9 mouse cellular contexts compared by ENCODE assay signal in the genomic region with DNA sequence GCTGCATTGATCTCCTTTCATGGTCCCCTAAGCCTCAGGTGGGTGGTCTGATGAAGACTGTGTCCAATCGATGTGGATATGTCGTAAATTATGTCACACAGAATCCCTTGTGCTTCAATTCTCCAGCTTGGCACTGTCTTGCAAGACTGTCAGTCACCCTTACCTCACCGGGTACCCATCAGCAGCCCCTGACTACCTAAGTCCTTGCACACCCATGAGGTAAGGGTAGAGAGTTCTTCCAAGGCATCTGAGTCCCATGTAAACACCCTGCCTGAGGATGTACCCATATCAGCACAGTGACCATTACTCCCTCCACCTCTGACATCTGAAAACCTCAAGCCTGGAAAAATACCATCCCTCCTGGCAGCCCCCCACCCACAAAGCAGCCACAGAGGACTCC. TPM values are rescaled to one million over a fixed set of nuclear protein-coding genes. Genes with fewer than 3 reads are reported as not detected.
DNase-seq lines count a peak whose midpoint lies in the region; ATAC-seq and TF ChIP-seq lines count a peak whose summit lies in the region.
"Had no signal": no experiment of that assay in that cellular context is flagged by ENCODE, and none has a peak within 500 bp of the region (broad histone marks: within the 10 kb centered on the region; RNA-seq: fewer than 3 reads in every experiment).

No protein-coding gene starts in this region.

- H3K9me3 ChIP-seq in lung, postnatal 0 days (ENCODE audit: low read length): no peaks in the 10 kb centered on the region
- H3K9me3 ChIP-seq in limb, embryonic 14.5 days (ENCODE audit: control insufficient read depth, low read length): no peaks in the 10 kb centered on the region
- no peaks in the 10 kb centered on the region for H3K9me3 ChIP-seq in stomach, embryonic 15.5 days

- ATAC-seq in lung, postnatal 0 days: no peak
- ATAC-seq in limb, embryonic 14.5 days (ENCODE audit: low FRiP score, low read depth): no peak
- no peak for ATAC-seq in stomach, embryonic 15.5 days (ENCODE audit: insufficient read depth, low FRiP score, low read depth)

- H3K4me3 ChIP-seq in lung, postnatal 0 days (ENCODE audit: low read depth, low read length): peak overlapping the region; percentile 53
- H3K4me3 ChIP-seq in lung, adult 2 months (replicated peaks; ENCODE audit: extremely low read depth, low read depth, low read length): no peak overlapping the region
- peak overlapping the region; percentile 63 for H3K4me3 ChIP-seq in limb, embryonic 14.5 days (replicated peaks; ENCODE audit: low read length)
- H3K4me3 ChIP-seq in stomach, embryonic 15.5 days (replicated peaks): peak overlapping the region; percentile 59

- H3K27ac ChIP-seq in lung, postnatal 0 days (ENCODE audit: low read length): no peak overlapping the region
- no peak overlapping the region for H3K27ac ChIP-seq in limb, embryonic 14.5 days (replicated peaks; ENCODE audit: low read depth, low read length)
- no peak overlapping the region for H3K27ac ChIP-seq in stomach, embryonic 15.5 days

- H3K4me1 ChIP-seq in lung, postnatal 0 days (ENCODE audit: insufficient read depth, low read depth, low read length): peaks cover 23% of the 10 kb centered on the region; the same call in 1 of the 2 replicates
- H3K4me1 ChIP-seq in lung, adult 2 months (ENCODE audit: control insufficient read depth, insufficient read depth, low read length): no peaks in the 10 kb centered on the region; the same call in 1 of the 2 replicates
- H3K4me1 ChIP-seq in limb, embryonic 14.5 days (ENCODE audit: control insufficient read depth, insufficient read depth, low read length): peaks cover 25% of the 10 kb centered on the region
- H3K4me1 ChIP-seq in stomach, embryonic 15.5 days: peaks cover 39% of the 10 kb centered on the region

- no peak for TF ChIP-seq EP300 in lung, postnatal 0 days (IDR thresholded peaks at IDR 0.05)

- TF ChIP-seq CTCF in lung, postnatal 0 days (IDR thresholded peaks at IDR 0.05): no peak
- TF ChIP-seq CTCF in lung, adult 2 months (IDR thresholded peaks at IDR 0.05; ENCODE audit: insufficient read depth, low read length): no peak

- peak; percentile 20 for DNase-seq in embryo, embryonic 10.5 days (ENCODE audit: low spot score)
- no peak for DNase-seq in embryo, embryonic 10 days (ENCODE audit: low spot score)
- no peak for DNase-seq in lung, postnatal 0 days (ENCODE audit: low spot score)
- no peak for DNase-seq in lung, adult 2 months
- DNase-seq in limb, embryonic 14.5 days (ENCODE audit: low spot score): no peak
- no peak for DNase-seq in left cerebral cortex, adult 11 months (ENCODE audit: low spot score)
- DNase-seq in layer of hippocampus, adult 11-12 months (ENCODE audit: low spot score): no peak
- DNase-seq: lung, postnatal 36 days had no signal

- no peak overlapping the region for H3K9ac ChIP-seq in lung, postnatal 0 days (replicated peaks; ENCODE audit: low read depth)
- peak overlapping the region; percentile 70; the same call in 1 of the 2 replicates for H3K9ac ChIP-seq in limb, embryonic 14.5 days (ENCODE audit: low read depth, low read length, severe bottlenecking)
- no peak overlapping the region for H3K9ac ChIP-seq in stomach, embryonic 15.5 days

- H3K4me2 ChIP-seq in lung, postnatal 0 days (replicated peaks; ENCODE audit: low read depth, low read length): peak overlapping the region; percentile 96
- peak overlapping the region; percentile 100 for H3K4me2 ChIP-seq in limb, embryonic 14.5 days (replicated peaks; ENCODE audit: low read depth, low read length, severe bottlenecking)
- peak overlapping the region; percentile 91 for H3K4me2 ChIP-seq in stomach, embryonic 15.5 days

- no peaks in the 10 kb centered on the region for H3K36me3 ChIP-seq in lung, postnatal 0 days (ENCODE audit: insufficient read depth, low read length)
- H3K36me3 ChIP-seq in limb, embryonic 14.5 days (ENCODE audit: control insufficient read depth, insufficient read depth, low read length): 0 out of 2 replicates have a peak, but pooled peaks cover 6% of the 10 kb centered on the region
- no peaks in the 10 kb centered on the region for H3K36me3 ChIP-seq in stomach, embryonic 15.5 days

- 62% methylated on average over 3 of the region's 3 CpGs for WGBS in lung, postnatal 0 days
- 66% methylated on average over 3 of the region's 3 CpGs for WGBS in lung, adult 2 months
- WGBS in limb, embryonic 14.5 days: 61% methylated on average over 3 of the region's 3 CpGs
- 60% methylated on average over 3 of the region's 3 CpGs for WGBS in stomach, embryonic 15.5 days

- 0 out of 2 replicates have a peak, but pooled peaks cover 4% of the 10 kb centered on the region for H3K27me3 ChIP-seq in lung, postnatal 0 days (replicated peaks; ENCODE audit: insufficient read depth, low read length)
- no peaks in the 10 kb centered on the region; the same call in 1 of the 2 replicates for H3K27me3 ChIP-seq in limb, embryonic 14.5 days (ENCODE audit: control insufficient read depth, insufficient read depth, low read length)
- peaks cover 10% of the 10 kb centered on the region; the same call in 1 of the 2 replicates for H3K27me3 ChIP-seq in stomach, embryonic 15.5 days (replicated peaks)

- no peak for TF ChIP-seq POLR2A in lung, adult 2 months (IDR thresholded peaks at IDR 0.05; ENCODE audit: borderline replicate concordance, extremely low read depth, low read depth, low read length)
- no peak for TF ChIP-seq POLR2A in limb, embryonic 14.5 days (IDR thresholded peaks at IDR 0.05; ENCODE audit: borderline replicate concordance, extremely low read depth, insufficient read depth, insufficient read length)

RNA-seq across cellular contexts. Expression of a gene that starts 1.4 kb away (rescaled TPM):
- 7.5 and 8.1 TPM in 2 replicates for polyA plus RNA-seq in lung, postnatal 0 days (2015; fragmentation: Nextera tagmentation; extraction: Ambion mirVana)
- polyA plus RNA-seq in lung, adult 2 months (2012; rRNA removed): 8.4 and 15.9 TPM in 2 replicates
- 17.9 and 20.6 TPM in 2 replicates for polyA plus RNA-seq in limb, embryonic 14.5 days (2012; rRNA removed)
- 9.1 and 10.4 TPM in 2 replicates for polyA plus RNA-seq in limb, embryonic 14.5 days (2014; fragmentation: Nextera tagmentation; extraction: Ambion mirVana)
- 7.5 and 7.7 TPM in 2 replicates for polyA plus RNA-seq in stomach, embryonic 15.5 days (2015; fragmentation: Nextera tagmentation; extraction: Ambion mirVana)

RNA-seq across cellular contexts. Expression of a gene that starts 13.4 kb away (rescaled TPM):
- polyA plus RNA-seq in lung, postnatal 0 days (2015; fragmentation: Nextera tagmentation; extraction: Ambion mirVana): not detected in 2 replicates
- polyA plus RNA-seq in lung, adult 2 months (2012; rRNA removed): not detected in 2 replicates
- polyA plus RNA-seq in limb, embryonic 14.5 days (2012; rRNA removed): 0.05 TPM in 1 of 2 replicates, not detected in the other
- polyA plus RNA-seq in limb, embryonic 14.5 days (2014; fragmentation: Nextera tagmentation; extraction: Ambion mirVana): not detected in 2 replicates
- 0.99 and 2.1 TPM in 2 replicates for polyA plus RNA-seq in stomach, embryonic 15.5 days (2015; fragmentation: Nextera tagmentation; extraction: Ambion mirVana)

RNA-seq across cellular contexts. Expression of a gene that starts 17.5 kb away (rescaled TPM):
- 14.4 and 16.3 TPM in 2 replicates for polyA plus RNA-seq in lung, postnatal 0 days (2015; fragmentation: Nextera tagmentation; extraction: Ambion mirVana)
- 3.4 and 6.1 TPM in 2 replicates for polyA plus RNA-seq in lung, adult 2 months (2012; rRNA removed)
- 14.2 and 21.1 TPM in 2 replicates for polyA plus RNA-seq in limb, embryonic 14.5 days (2012; rRNA removed)
- polyA plus RNA-seq in limb, embryonic 14.5 days (2014; fragmentation: Nextera tagmentation; extraction: Ambion mirVana): 16.5 and 20.1 TPM in 2 replicates
- polyA plus RNA-seq in stomach, embryonic 15.5 days (2015; fragmentation: Nextera tagmentation; extraction: Ambion mirVana): 14.4 and 17.8 TPM in 2 replicates

RNA-seq across cellular contexts. Expression of a gene that starts 24.2 kb away (rescaled TPM):
- polyA plus RNA-seq in lung, postnatal 0 days (2015; fragmentation: Nextera tagmentation; extraction: Ambion mirVana): 39.8 and 50.6 TPM in 2 replicates
- polyA plus RNA-seq in lung, adult 2 months (2012; rRNA removed): 66.8 and 75.0 TPM in 2 replicates
- 173 and 200 TPM in 2 replicates for polyA plus RNA-seq in limb, embryonic 14.5 days (2012; rRNA removed)
- 138 and 155 TPM in 2 replicates for polyA plus RNA-seq in limb, embryonic 14.5 days (2014; fragmentation: Nextera tagmentation; extraction: Ambion mirVana)
- polyA plus RNA-seq in stomach, embryonic 15.5 days (2015; fragmentation: Nextera tagmentation; extraction: Ambion mirVana): 122 and 130 TPM in 2 replicates

RNA-seq across cellular contexts. Expression of a gene that starts 24.3 kb away (rescaled TPM):
- 13.8 and 14.3 TPM in 2 replicates for polyA plus RNA-seq in lung, postnatal 0 days (2015; fragmentation: Nextera tagmentation; extraction: Ambion mirVana)
- polyA plus RNA-seq in lung, adult 2 months (2012; rRNA removed): 11.9 and 15.0 TPM in 2 replicates
- 19.0 and 25.1 TPM in 2 replicates for polyA plus RNA-seq in limb, embryonic 14.5 days (2012; rRNA removed)
- polyA plus RNA-seq in limb, embryonic 14.5 days (2014; fragmentation: Nextera tagmentation; extraction: Ambion mirVana): 20.6 and 20.8 TPM in 2 replicates
- polyA plus RNA-seq in stomach, embryonic 15.5 days (2015; fragmentation: Nextera tagmentation; extraction: Ambion mirVana): 21.6 and 24.5 TPM in 2 replicates
